Mouse (Mus musculus) midbrain, embryonic 13.5 days (tissue): ENCODE measurements around the gene Phf20. TPM values are rescaled to one million over a fixed set of nuclear protein-coding genes. Genes with fewer than 3 reads are reported as not detected.

Source experiments
- ATAC-seq: fragments of 200-750 bp; cut with Nextera tagmentation; 2 replicates; pipeline ENCODE4 v1.8.0; 2017; ENCODE audit warnings: mild to moderate bottlenecking, moderate TSS enrichment, moderate library complexity
- H3K27ac ChIP-seq: fragments of 300-500 bp; sonication (generic); 2 replicates; pipeline ENCODE4 v1.5.1; 2015; ENCODE audit warnings: inconsistent platforms, mild to moderate bottlenecking, moderate library complexity
- H3K27me3 ChIP-seq: fragments of 300-500 bp; sonication (generic); 2 replicates; pipeline ENCODE4 v1.6.1; 2015; ENCODE audit warnings: mild to moderate bottlenecking, inconsistent platforms
- H3K36me3 ChIP-seq: fragments of 300-500 bp; sonication (generic); 2 replicates; pipeline ENCODE4 v1.6.1; 2015; ENCODE audit warnings: mild to moderate bottlenecking, inconsistent platforms
- H3K4me1 ChIP-seq: fragments of 300-500 bp; sonication (generic); replicated peaks from 2 replicates; pipeline ENCODE4 v1.6.1; 2015; ENCODE audit warnings: inconsistent platforms
- H3K4me2 ChIP-seq: fragments of 300-500 bp; sonication (generic); replicated peaks from 2 replicates; pipeline ENCODE4 v1.6.1; 2015; ENCODE audit warnings: moderate library complexity, mild to moderate bottlenecking, inconsistent platforms
- H3K4me3 ChIP-seq: fragments of 300-500 bp; sonication (generic); replicated peaks from 2 replicates; pipeline ENCODE4 v1.5.1; 2015; ENCODE audit warnings: mild to moderate bottlenecking, inconsistent platforms
- H3K9ac ChIP-seq: fragments of 300-500 bp; sonication (generic); replicated peaks from 2 replicates; pipeline ENCODE4 v1.6.1; 2015; ENCODE audit warnings: mild to moderate bottlenecking, inconsistent platforms
- H3K9me3 ChIP-seq: fragments of 300-500 bp; sonication (generic); 2 replicates; pipeline ENCODE4 v1.6.1; 2016; ENCODE audit warnings: mild to moderate bottlenecking, inconsistent platforms
- WGBS: fragments of 180-500 bp; shearing (Covaris S2); methylation state at CpG from one replicate; pipeline ENCODE4 v1.1.7; 2015; 5-methylcytosine and 5-hydroxymethylcytosine counted together
- polyA plus RNA-seq: library from polyadenylated mRNA; unstranded; fragments of >200 nt; fragmentation: Nextera tagmentation; extraction: Ambion mirVana; gene quantifications from 2 replicates; pipeline ENCODE4 v1.2.1, GENCODE M21; 2015

Phf20 gene
- polyA plus RNA-seq, 1 experiment from 2014 or later: 111 TPM

DNA sequence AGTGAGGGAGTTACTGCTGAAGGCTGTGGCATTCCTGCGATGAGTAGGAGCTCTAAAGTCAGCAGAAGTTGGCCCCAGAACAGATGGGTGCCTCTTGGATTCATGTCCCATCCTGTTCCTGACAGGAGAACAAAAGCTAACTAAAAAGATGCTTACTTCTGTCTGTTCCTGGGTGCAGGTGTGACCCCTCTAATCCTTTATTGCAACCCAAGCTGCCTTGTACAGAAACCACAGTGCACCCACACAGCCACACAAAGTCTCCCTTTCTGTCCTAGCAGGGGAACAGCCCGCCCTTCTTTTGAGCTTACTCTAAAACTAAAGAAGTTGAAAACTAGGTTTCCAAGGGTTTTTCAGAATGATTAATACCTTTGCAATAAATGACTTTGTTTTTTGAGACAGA, 92.0 kb downstream of the Phf20 start:
- Histone ChIP-seq H3K9me3 (no peaks in the 10 kb centered on the region), H3K4me2 (no peak overlapping the region), H3K4me1 (no peaks in the 10 kb centered on the region), H3K9ac (no peak overlapping the region), H3K36me3 (peaks cover 54% of the 10 kb centered on the region), H3K27ac (no peak overlapping the region), H3K4me3 (no peak overlapping the region), H3K27me3 (no peaks in the 10 kb centered on the region)
- 93% methylated on average over 2 of the region's 2 CpGs for WGBS
- no peak for ATAC-seq

DNA sequence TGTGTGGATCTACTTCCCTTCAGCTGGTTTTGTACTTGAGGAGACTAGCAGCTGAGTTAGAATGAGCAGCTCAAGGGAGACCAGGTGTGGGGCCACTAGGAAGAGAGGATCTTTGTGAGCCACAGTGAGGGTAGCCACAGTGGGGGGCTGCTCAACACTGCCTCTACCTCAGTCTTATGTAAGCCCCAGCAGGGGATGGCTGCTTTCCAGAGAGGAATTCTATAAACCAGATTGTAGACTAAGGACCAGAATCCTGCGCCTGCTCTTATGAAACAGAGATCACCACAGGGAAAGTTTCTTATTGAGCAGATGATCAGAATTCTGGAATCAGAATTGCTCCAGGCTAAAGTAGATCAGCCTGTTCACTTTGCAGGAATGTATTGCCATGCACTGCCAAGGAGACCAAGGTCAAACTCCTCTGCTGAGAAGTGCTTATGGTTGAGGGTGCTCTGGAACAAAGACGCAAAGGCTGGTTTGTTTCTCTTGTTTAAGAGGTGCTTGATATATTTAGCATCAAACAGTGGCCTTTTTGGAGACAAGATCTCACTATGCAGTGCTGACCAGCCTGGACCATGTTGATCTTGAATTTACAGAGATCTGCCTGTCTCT, 93.4 kb downstream of the Phf20 start:
- WGBS: 84% methylated on average over 2 of the region's 2 CpGs
- H3K27ac ChIP-seq: no peak overlapping the region
- peaks cover 67% of the 10 kb centered on the region for H3K36me3 ChIP-seq

DNA sequence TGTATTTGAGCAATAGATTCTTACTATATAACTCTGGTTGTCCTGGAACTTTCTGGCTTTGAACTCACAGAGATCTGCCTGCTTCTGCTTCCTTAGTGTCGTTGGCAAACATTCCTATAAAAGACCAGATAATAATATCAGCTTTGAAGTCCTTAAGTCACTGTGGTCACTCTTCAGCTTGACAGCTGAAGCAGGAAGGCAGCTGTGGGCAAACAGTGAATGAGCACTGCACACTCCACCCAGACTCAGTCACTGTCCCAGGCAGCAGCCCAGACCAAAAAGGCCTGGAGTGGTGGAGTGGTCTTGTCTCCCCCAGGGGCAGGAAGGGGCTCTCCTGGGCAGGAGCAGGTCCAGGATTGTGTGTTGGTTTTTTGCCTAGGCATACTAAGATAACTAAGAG, 95.7 kb downstream of the Phf20 start:
- no peaks in the 10 kb centered on the region for H3K4me1 ChIP-seq
- H3K9ac ChIP-seq: no peak overlapping the region
- no peaks in the 10 kb centered on the region for H3K27me3 ChIP-seq
- no peak for ATAC-seq
- no peak overlapping the region for H3K27ac ChIP-seq
- peaks cover 81% of the 10 kb centered on the region for H3K36me3 ChIP-seq
- H3K9me3 ChIP-seq: no peaks in the 10 kb centered on the region
- 91% methylated on average over 1 of the region's 1 CpGs for WGBS
- H3K4me2 ChIP-seq: no peak overlapping the region
- no peak overlapping the region for H3K4me3 ChIP-seq

More for the DNA sequence above, 93.4 kb downstream of the Phf20 start:
- Histone ChIP-seq H3K4me1 (no peaks in the 10 kb centered on the region), H3K9ac (no peak overlapping the region), H3K9me3 (no peaks in the 10 kb centered on the region), H3K4me2 (no peak overlapping the region), H3K27me3 (no peaks in the 10 kb centered on the region), H3K4me3 (no peak overlapping the region)
- ATAC-seq: no peak

DNA sequence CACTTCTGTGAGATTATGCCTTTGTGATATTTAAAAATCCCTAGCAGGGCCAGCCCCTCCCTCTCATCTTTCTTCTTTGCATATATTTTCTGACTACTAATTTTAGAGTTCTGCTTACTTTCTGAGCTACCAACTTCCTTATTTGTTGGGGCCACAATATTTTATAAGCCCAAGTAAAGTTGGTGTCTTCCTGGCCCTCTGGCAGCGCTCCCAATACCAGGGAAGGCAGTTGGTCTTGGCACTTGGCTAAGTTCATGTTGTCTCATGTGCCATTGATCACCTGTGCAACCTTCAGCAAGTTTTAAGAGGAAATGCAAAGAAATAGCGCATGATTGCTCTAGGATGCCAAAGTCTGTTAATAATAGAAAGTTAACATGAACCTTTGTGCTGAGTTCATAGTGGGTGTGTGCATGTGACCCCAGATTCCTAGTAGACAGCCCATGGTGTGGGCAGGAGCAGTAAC, 99.4 kb downstream of the Phf20 start:
- no peak overlapping the region for H3K27ac ChIP-seq
- WGBS: 97% methylated on average over 2 of the region's 2 CpGs
- no peak overlapping the region for H3K4me2 ChIP-seq
- no peaks in the 10 kb centered on the region for H3K27me3 ChIP-seq
- H3K36me3 ChIP-seq: peaks cover 79% of the 10 kb centered on the region
- no peak for ATAC-seq
- no peaks in the 10 kb centered on the region for H3K4me1 ChIP-seq
- no peak overlapping the region for H3K4me3 ChIP-seq
- no peak overlapping the region for H3K9ac ChIP-seq
- H3K9me3 ChIP-seq: no peaks in the 10 kb centered on the region

DNA sequence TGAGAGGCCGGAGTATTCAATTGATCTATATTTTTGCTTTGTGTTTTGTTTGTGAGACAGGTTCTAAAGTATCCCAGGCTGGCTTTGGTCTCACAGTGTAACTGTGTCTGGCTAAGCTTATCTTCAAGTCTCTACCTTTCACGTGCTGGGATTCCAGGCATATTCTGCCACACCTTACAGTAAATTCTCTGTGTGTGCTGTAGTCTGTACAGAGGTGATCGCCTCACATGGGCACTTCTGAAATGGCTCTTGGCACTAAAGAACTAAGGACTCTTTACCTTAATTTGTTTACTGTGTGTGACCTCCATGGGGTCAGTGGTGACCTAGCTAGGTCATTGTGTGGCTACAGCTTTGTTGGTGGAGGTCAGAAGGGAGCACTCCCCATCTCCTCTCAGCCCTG, 99.9 kb downstream of the Phf20 start:
- Histone ChIP-seq H3K9me3 (no peaks in the 10 kb centered on the region), H3K36me3 (peaks cover 79% of the 10 kb centered on the region), H3K9ac (no peak overlapping the region), H3K27ac (no peak overlapping the region), H3K4me1 (no peaks in the 10 kb centered on the region), H3K27me3 (no peaks in the 10 kb centered on the region), H3K4me3 (no peak overlapping the region), H3K4me2 (no peak overlapping the region)
- no peak for ATAC-seq
- WGBS: 92% methylated on average over 3 of the region's 3 CpGs

DNA sequence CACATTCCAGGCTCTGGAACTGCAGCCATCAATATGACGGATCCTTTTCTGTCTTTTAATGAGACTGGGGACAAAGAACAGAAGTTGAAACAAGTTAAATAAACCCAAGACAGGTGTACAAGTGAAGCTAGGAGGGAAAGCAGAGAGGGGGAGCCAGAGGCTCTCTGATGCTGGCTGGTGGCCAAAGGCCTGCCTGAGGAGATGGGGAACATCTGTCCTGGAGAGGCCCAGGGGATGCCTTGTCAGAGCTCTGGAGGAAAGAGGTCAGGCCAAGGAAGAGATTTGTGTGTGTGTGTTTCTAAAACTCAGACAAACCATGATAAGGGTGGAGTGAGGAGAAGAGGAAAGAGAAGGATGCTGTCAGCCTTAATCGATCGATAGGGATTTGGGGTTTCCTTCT, 101.4 kb downstream of the Phf20 start:
- H3K27me3 ChIP-seq: no peaks in the 10 kb centered on the region
- H3K4me3 ChIP-seq: no peak overlapping the region
- peaks cover 82% of the 10 kb centered on the region for H3K36me3 ChIP-seq
- no peak overlapping the region for H3K9ac ChIP-seq
- no peaks in the 10 kb centered on the region for H3K9me3 ChIP-seq
- H3K4me1 ChIP-seq: no peaks in the 10 kb centered on the region
- no peak overlapping the region for H3K27ac ChIP-seq
- 89% methylated on average over 3 of the region's 3 CpGs for WGBS
- no peak overlapping the region for H3K4me2 ChIP-seq
- ATAC-seq: no peak

DNA sequence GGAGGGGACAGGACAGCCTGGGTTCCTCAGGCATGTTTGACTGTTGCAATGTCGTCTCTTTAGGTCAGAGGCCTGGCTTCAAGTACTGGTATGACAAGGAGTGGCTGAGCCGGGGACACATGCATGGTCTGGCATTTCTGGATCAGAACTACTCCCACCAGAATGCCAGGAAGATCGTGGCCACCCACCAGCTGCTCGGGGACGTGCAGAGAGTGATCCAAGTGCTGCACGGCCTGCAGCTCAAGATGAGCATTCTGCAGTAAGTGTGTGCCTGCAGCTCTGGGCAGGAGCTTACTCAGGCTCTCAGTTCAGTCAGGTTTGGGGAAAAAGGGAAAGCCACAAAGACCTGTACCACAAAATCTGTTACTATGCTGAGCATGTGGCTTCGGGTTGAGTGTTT, 102.2 kb downstream of the Phf20 start:
- Histone ChIP-seq H3K4me2 (no peak overlapping the region), H3K4me1 (no peaks in the 10 kb centered on the region), H3K27me3 (no peaks in the 10 kb centered on the region), H3K36me3 (peaks cover 80% of the 10 kb centered on the region), H3K27ac (no peak overlapping the region), H3K9me3 (no peaks in the 10 kb centered on the region), H3K4me3 (no peak overlapping the region), H3K9ac (no peak overlapping the region)
- WGBS: 90% methylated on average over 7 of the region's 7 CpGs
- no peak for ATAC-seq

DNA sequence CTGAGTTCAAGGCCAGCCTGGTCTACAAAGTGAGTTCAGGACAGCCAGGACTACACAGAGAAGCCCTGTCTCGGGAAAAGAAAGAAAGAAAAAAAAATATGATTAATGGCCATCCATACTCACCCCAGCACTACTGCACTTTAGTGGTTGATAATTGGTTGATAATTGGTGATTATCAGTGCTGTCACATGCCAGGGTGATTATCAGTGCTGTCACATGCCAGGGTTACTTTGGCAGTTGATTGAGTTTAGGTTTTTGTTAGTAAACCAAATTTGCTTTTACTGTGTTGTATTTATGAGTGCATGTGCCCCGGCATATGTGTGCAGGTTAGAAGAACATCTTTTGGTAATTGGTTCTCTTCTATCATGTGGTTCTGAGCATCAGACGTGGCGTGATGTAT, 105.8 kb downstream of the Phf20 start:
- Histone ChIP-seq H3K36me3 (peaks cover 75% of the 10 kb centered on the region), H3K4me3 (no peak overlapping the region), H3K9me3 (no peaks in the 10 kb centered on the region), H3K9ac (no peak overlapping the region), H3K27me3 (no peaks in the 10 kb centered on the region), H3K4me1 (no peaks in the 10 kb centered on the region), H3K4me2 (no peak overlapping the region), H3K27ac (no peak overlapping the region)
- ATAC-seq: no peak
- 95% methylated on average over 4 of the region's 4 CpGs for WGBS

DNA sequence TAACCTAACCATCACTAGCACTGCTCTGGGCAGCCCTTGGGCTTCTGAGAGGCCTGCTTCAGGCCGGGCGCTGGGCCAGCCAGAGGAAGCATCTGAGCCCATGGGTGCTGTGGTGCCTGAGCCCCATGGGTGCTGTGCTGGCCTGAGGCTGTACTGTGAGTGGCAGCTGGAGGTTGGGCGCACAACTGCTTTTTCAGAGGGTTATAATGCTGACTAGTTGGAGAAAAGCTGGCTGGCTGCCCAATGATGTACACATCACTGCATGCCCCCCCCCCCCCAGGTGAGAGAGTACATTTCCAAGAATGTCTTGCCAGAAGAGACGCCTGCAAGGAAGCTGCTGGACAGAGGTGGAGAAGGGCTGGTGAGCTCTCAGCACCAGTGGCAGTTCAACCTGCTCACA, 108.1 kb downstream of the Phf20 start:
- Histone ChIP-seq H3K36me3 (peaks cover 62% of the 10 kb centered on the region), H3K27me3 (no peaks in the 10 kb centered on the region), H3K4me1 (no peaks in the 10 kb centered on the region), H3K27ac (no peak overlapping the region), H3K9ac (no peak overlapping the region), H3K4me3 (no peak overlapping the region), H3K4me2 (no peak overlapping the region), H3K9me3 (no peaks in the 10 kb centered on the region)
- WGBS: 99% methylated on average over 4 of the region's 4 CpGs
- ATAC-seq: no peak

DNA sequence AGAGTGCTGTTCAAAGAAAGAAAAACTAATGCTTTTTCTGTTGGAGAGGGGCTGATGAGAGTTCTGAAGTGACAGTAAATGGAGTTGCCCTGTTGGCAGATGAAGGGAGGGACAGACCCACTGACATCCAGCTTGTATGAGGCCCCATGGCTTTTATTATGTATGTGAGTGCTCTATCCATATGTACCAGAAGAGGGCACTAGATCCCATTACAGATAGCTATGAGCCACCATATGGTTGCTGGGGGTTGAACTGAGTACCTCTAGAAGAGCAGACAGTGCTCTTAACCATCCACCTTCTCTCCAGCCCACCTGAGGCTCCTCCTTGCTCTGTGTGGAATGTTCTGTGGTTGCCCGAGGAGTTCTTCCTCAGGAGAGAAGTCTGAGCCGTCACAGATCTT, 109.6 kb downstream of the Phf20 start:
- Histone ChIP-seq H3K27ac (no peak overlapping the region), H3K27me3 (no peaks in the 10 kb centered on the region), H3K4me1 (0 out of 2 replicates have a peak, but pooled peaks cover under 1% of the 10 kb centered on the region), H3K4me3 (no peak overlapping the region), H3K4me2 (no peak overlapping the region), H3K9me3 (no peaks in the 10 kb centered on the region), H3K9ac (no peak overlapping the region), H3K36me3 (peaks cover 52% of the 10 kb centered on the region)
- 92% methylated on average over 2 of the region's 2 CpGs for WGBS
- peak; percentile 40; the same call in 1 of the 2 replicates for ATAC-seq

DNA sequence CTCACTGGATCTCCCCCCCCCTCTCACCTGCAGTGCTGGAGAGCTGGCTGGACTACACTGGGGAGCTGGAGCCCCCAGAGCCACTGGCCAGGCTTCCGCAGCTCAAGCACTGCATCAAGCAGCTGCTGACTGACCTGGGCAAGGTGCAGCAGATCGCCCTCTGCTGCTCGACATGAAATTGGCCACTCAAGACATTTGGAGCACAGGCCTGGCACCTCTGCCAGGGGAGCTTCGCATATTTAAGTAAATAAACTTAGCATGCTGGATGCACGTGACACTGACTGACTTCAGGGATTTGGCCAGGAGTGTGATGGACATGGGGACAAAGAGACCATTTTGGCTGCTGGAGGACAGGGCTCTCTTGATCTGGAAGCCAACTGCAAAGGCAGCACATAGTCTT, 111.0 kb downstream of the Phf20 start:
- Histone ChIP-seq H3K27me3 (no peaks in the 10 kb centered on the region), H3K9me3 (no peaks in the 10 kb centered on the region), H3K4me1 (peaks cover 9% of the 10 kb centered on the region), H3K36me3 (peaks cover 41% of the 10 kb centered on the region), H3K27ac (no peak overlapping the region), H3K4me2 (no peak overlapping the region), H3K9ac (no peak overlapping the region), H3K4me3 (no peak overlapping the region)
- ATAC-seq: no peak
- 55% methylated on average over 5 of the region's 5 CpGs for WGBS

DNA sequence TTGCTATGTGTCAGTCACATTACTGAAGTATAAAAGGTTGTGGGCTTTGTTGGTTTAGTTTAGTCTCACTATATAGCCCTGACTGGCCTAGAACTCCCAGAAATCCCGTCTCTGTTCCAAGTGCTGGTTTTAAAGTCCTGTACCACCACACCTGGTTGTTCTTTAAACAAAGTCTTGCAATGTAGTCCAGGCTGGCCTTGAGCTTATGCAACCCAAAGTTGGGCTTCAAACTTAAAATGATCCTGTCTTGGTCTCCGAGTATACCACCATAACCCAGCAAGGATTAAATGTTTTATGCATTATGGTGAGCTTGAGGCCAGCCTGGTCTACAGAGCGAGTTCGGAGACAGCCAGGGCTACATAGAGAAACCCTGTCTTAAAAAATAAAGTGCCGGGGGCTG, 113.7 kb downstream of the Phf20 start:
- no peaks in the 10 kb centered on the region for H3K27me3 ChIP-seq
- H3K27ac ChIP-seq: no peak overlapping the region
- H3K4me2 ChIP-seq: no peak overlapping the region
- H3K9me3 ChIP-seq: no peaks in the 10 kb centered on the region
- no peak for ATAC-seq
- H3K4me3 ChIP-seq: no peak overlapping the region
- WGBS: 98% methylated on average over 5 of the region's 5 CpGs
- H3K9ac ChIP-seq: no peak overlapping the region
- H3K4me1 ChIP-seq: peaks cover 17% of the 10 kb centered on the region
- H3K36me3 ChIP-seq: peaks cover 16% of the 10 kb centered on the region

DNA sequence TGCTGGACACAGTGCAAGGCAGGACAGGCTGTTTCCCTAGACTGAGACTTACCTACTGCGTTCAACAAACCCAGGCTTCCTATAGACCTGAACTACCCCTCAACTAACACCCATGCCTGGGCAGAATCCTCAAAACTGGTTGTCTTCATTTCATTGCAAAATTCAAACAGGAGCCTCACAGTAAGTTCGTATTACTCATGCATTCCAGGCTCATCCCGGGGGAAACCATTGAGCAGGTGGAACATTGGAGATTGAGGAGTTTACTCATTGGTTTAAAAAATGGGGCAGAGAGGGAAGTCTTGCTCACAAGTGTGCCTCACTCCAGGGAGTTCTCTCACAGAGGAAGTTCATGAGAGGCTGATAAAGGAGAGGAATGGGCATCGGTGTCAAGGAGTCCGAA, 114.2 kb downstream of the Phf20 start:
- WGBS: 95% methylated on average over 5 of the region's 5 CpGs
- Histone ChIP-seq H3K27ac (no peak overlapping the region), H3K4me2 (no peak overlapping the region), H3K9ac (no peak overlapping the region), H3K27me3 (no peaks in the 10 kb centered on the region), H3K36me3 (peaks cover 11% of the 10 kb centered on the region), H3K4me1 (peaks cover 17% of the 10 kb centered on the region), H3K9me3 (no peaks in the 10 kb centered on the region), H3K4me3 (no peak overlapping the region)
- ATAC-seq: no peak
